Mouse (Mus musculus) lung, adult 2 months (tissue): ENCODE data around the gene Ptk6. TPM values are rescaled to one million over a fixed set of nuclear protein-coding genes. Genes with fewer than 3 reads are reported as not detected.

Experiments used
- DNase-seq: peaks from one replicate; pipeline ENCODE4 v3.0.0; 2022
- H3K4me1 ChIP-seq: fragments of 200-500 bp; 2 replicates; pipeline ENCODE4 v1.6.1; 2011; ENCODE audit warnings: low read length; ENCODE audit not compliant: control insufficient read depth, insufficient read depth
- H3K4me3 ChIP-seq: fragments of 200-500 bp; replicated peaks from 2 replicates; pipeline ENCODE3; 2011; ENCODE audit warnings: low read depth, mild to moderate bottlenecking, control low read depth, low read length; ENCODE audit errors: extremely low read depth
- CTCF ChIP-seq: fragments of 200-500 bp; IDR thresholded peaks from 2 replicates; pipeline ENCODE4 v1.5.1; 2011; ENCODE audit warnings: mild to moderate bottlenecking, low read length, control low read depth; ENCODE audit not compliant: insufficient read depth
- POLR2A ChIP-seq: fragments of 200-500 bp; IDR thresholded peaks from 2 replicates; pipeline ENCODE4 v1.6.1; 2011; ENCODE audit warnings: low read depth, mild to moderate bottlenecking, control low read depth, low read length, borderline replicate concordance; ENCODE audit errors: extremely low read depth
- WGBS: fragments of 180-500 bp; shearing (Covaris S2); methylation state at CpG from one replicate; pipeline ENCODE4 v1.1.7; 2018; 5-methylcytosine and 5-hydroxymethylcytosine counted together
- polyA plus RNA-seq: library from polyadenylated mRNA; depleted of rRNA; stranded (reverse); fragments of >200 nt; gene quantifications from 2 replicates; pipeline ENCODE4 v1.2.3, GENCODE M21; 2012

Ptk6 gene
- polyA plus RNA-seq, 1 experiment, result 1.6 TPM

- 7% methylated on average over 55 of the region's 55 CpGs for WGBS
- TF ChIP-seq POLR2A (no peak), CTCF (no peak)
- DNase-seq, result no peak
- H3K4me3 ChIP-seq, result no peak within 1 kb of the TSS
- H3K4me1 ChIP-seq, result no peaks in the 10 kb centered on the region
Measured at GRCm38 (mm10) chr2:181156248-181157121, 46.1 kb downstream of the Ptk6 start, which contains the start of gene Eef1a2. Eef1a2 (minus strand) TSS chr2:181157014.

- DNase-seq, result no peak
- H3K4me3 ChIP-seq, result no peak overlapping the region
- H3K4me1 ChIP-seq, result no peaks in the 10 kb centered on the region
- WGBS, result 68% methylated on average over 4 of the region's 4 CpGs
- TF ChIP-seq CTCF (no peak), POLR2A (no peak)
Measured at GRCm38 (mm10) chr2:181155801-181156200, 46.8 kb downstream of the Ptk6 start.

- 70% methylated on average over 8 of the region's 8 CpGs for WGBS
- no peaks in the 10 kb centered on the region for H3K4me1 ChIP-seq
- TF ChIP-seq POLR2A (no peak), CTCF (no peak)
- no peak overlapping the region for H3K4me3 ChIP-seq
- no peak for DNase-seq
Measured at GRCm38 (mm10) chr2:181154831-181155415, 47.7 kb downstream of the Ptk6 start.

GRCm38 (mm10) chr2:181154361-181154760, 48.2 kb downstream of the Ptk6 start:
- H3K4me3 ChIP-seq, result no peak overlapping the region
- WGBS, result 82% methylated on average over 3 of the region's 3 CpGs
- DNase-seq, result no peak
- TF ChIP-seq CTCF (no peak), POLR2A (no peak)
- no peaks in the 10 kb centered on the region for H3K4me1 ChIP-seq

- TF ChIP-seq POLR2A (no peak), CTCF (peak; percentile 17; the same call in 1 of the 2 replicates)
- WGBS, result 4% methylated on average over 1 of the region's 1 CpGs
- Histone ChIP-seq H3K4me3 (no peak overlapping the region), H3K4me1 (no peaks in the 10 kb centered on the region)
- no peak for DNase-seq
Measured at GRCm38 (mm10) chr2:181153837-181154236, 48.8 kb downstream of the Ptk6 start.

- Histone ChIP-seq H3K4me3 (no peak overlapping the region), H3K4me1 (peaks cover 4% of the 10 kb centered on the region; the same call in 1 of the 2 replicates)
- DNase-seq, result no peak
- 74% methylated on average over 1 of the region's 1 CpGs for WGBS
- no peak for TF ChIP-seq POLR2A
- no peak for TF ChIP-seq CTCF
Measured at GRCm38 (mm10) chr2:181153131-181153530, 49.5 kb downstream of the Ptk6 start.

GRCm38 (mm10) chr2:181152701-181153100, 49.9 kb downstream of the Ptk6 start:
- 91% methylated on average over 17 of the region's 17 CpGs for WGBS
- peaks cover 4% of the 10 kb centered on the region for H3K4me1 ChIP-seq
- DNase-seq, result no peak
- TF ChIP-seq POLR2A (no peak), CTCF (no peak)
- H3K4me3 ChIP-seq, result no peak overlapping the region

- peaks cover 4% of the 10 kb centered on the region for H3K4me1 ChIP-seq
- 66% methylated on average over 6 of the region's 6 CpGs for whole genome bisulfite sequencing
- no peak overlapping the region for H3K4me3 ChIP-seq
- TF ChIP-seq POLR2A (no peak), CTCF (no peak)
- no peak for DNase-seq
Measured at GRCm38 (mm10) chr2:181150281-181150680, 52.3 kb downstream of the Ptk6 start.

GRCm38 (mm10) chr2:181148318-181148955, 54.2 kb downstream of the Ptk6 start:
- DNase-seq, result no peak
- Histone ChIP-seq H3K4me1 (peaks cover 4% of the 10 kb centered on the region), H3K4me3 (no peak overlapping the region)
- TF ChIP-seq CTCF, result no peak
- TF ChIP-seq POLR2A, result no peak
- 13% methylated on average over 26 of the region's 31 CpGs for WGBS
